Mouse (Mus musculus) embryonic facial prominence, embryonic 11.5 days (tissue): ENCODE measurements around the gene Rab3d. TPM values are rescaled to one million over a fixed set of nuclear protein-coding genes. Genes with fewer than 3 reads are reported as not detected.

Experiments
- ATAC-seq: fragments of 200-750 bp; cut with Nextera tagmentation; replicated peaks from 2 replicates; pipeline ENCODE4 v1.8.0; 2017; ENCODE audit warnings: low read depth; ENCODE audit not compliant: insufficient number of reproducible peaks, low FRiP score, low TSS enrichment
- DNase-seq: peaks from one replicate; pipeline ENCODE4 v3.0.0-alpha.2; 2015; ENCODE audit warnings: low spot score
- H3K27ac ChIP-seq: fragments of 300-500 bp; sonication (generic); replicated peaks from 2 replicates; pipeline ENCODE4 v1.5.1; 2014; ENCODE audit warnings: mild to moderate bottlenecking, low read depth, low read length, control low read depth
- H3K27me3 ChIP-seq: fragments of 300-500 bp; sonication (generic); 2 replicates; pipeline ENCODE4 v1.6.1; 2014; ENCODE audit warnings: mild to moderate bottlenecking, low read length, moderate library complexity, mixed read lengths; ENCODE audit not compliant: control insufficient read depth, insufficient read depth
- H3K36me3 ChIP-seq: fragments of 300-500 bp; sonication (generic); replicated peaks from 2 replicates; pipeline ENCODE4 v1.6.1; 2014; ENCODE audit warnings: low read depth, mild to moderate bottlenecking, low read length, moderate library complexity, mixed read lengths; ENCODE audit not compliant: control insufficient read depth, insufficient read depth
- H3K4me1 ChIP-seq: fragments of 300-500 bp; sonication (generic); 2 replicates; pipeline ENCODE4 v1.6.1; 2014; ENCODE audit warnings: low read length, mixed read lengths; ENCODE audit not compliant: control insufficient read depth, insufficient read depth
- H3K4me2 ChIP-seq: fragments of 300-500 bp; sonication (generic); 2 replicates; pipeline ENCODE4 v1.6.1; 2014; ENCODE audit warnings: low read depth, mild to moderate bottlenecking, control low read depth, low read length, moderate library complexity
- H3K4me3 ChIP-seq: fragments of 300-500 bp; sonication (generic); 2 replicates; pipeline ENCODE4 v1.5.1; 2014; ENCODE audit warnings: low read depth, low read length, control low read depth
- H3K9ac ChIP-seq: fragments of 300-500 bp; sonication (generic); replicated peaks from 2 replicates; pipeline ENCODE4 v1.6.1; 2014; ENCODE audit warnings: mild to moderate bottlenecking, control low read depth, low read length
- H3K9me3 ChIP-seq: fragments of 300-500 bp; sonication (generic); replicated peaks from 2 replicates; pipeline ENCODE4 v1.6.1; 2016; ENCODE audit warnings: mild to moderate bottlenecking, low read length, inconsistent platforms, mixed read lengths; ENCODE audit not compliant: control insufficient read depth
- WGBS: fragments of 180-500 bp; shearing (Covaris S2); extraction: QIAGEN DNeasy Blood & Tissue Kit; methylation state at CpG from one replicate; pipeline ENCODE4 v1.1.7; 2014; 5-methylcytosine and 5-hydroxymethylcytosine counted together
- polyA plus RNA-seq: library from polyadenylated mRNA; unstranded; fragments of >200 nt; fragmentation: Nextera tagmentation; extraction: Ambion mirVana; gene quantifications from 2 replicates; pipeline ENCODE4 v1.2.1, GENCODE M21; 2014

Rab3d gene
- polyA plus RNA-seq, 1 experiment from 2014 or later, result 4.8 TPM

- no peaks in the 10 kb centered on the region for H3K9me3 ChIP-seq
- WGBS, result 0% methylated on average over 6 of the region's 6 CpGs
- DNase-seq, result no peak
- no peak for ATAC-seq
- no peaks in the 10 kb centered on the region for H3K36me3 ChIP-seq
- H3K27ac ChIP-seq, result no peak overlapping the region
- H3K4me3 ChIP-seq, result peak overlapping the region; percentile 53
- no peaks in the 10 kb centered on the region for H3K27me3 ChIP-seq
- peak overlapping the region; percentile 63 for H3K4me2 ChIP-seq
- peak overlapping the region; percentile 76 for H3K9ac ChIP-seq
- H3K4me1 ChIP-seq, result no peaks in the 10 kb centered on the region; the same call in 1 of the 2 replicates
Measured at GRCm38 (mm10) chr9:21926784-21927183, 8.8 kb upstream of the Rab3d start.

GRCm38 (mm10) chr9:21926155-21926554 is 8.2 kb upstream of the Rab3d start:
- H3K9ac ChIP-seq, result no peak overlapping the region

GRCm38 (mm10) chr9:21925506-21925905 is 7.5 kb upstream of the Rab3d start:
- Histone ChIP-seq H3K4me3 (no peak overlapping the region), H3K4me1 (no peaks in the 10 kb centered on the region; the same call in 1 of the 2 replicates), H3K27me3 (no peaks in the 10 kb centered on the region), H3K9ac (no peak overlapping the region), H3K36me3 (no peaks in the 10 kb centered on the region), H3K27ac (no peak overlapping the region), H3K9me3 (no peaks in the 10 kb centered on the region), H3K4me2 (no peak overlapping the region)
- DNase-seq (no peak), ATAC-seq (no peak)
- WGBS, result 91% methylated on average over 1 of the region's 1 CpGs

More at GRCm38 (mm10) chr9:21926155-21926554, 8.2 kb upstream of the Rab3d start:
- no peak for DNase-seq
- H3K9me3 ChIP-seq, result no peaks in the 10 kb centered on the region
- no peak overlapping the region for H3K4me3 ChIP-seq
- H3K4me1 ChIP-seq, result no peaks in the 10 kb centered on the region; the same call in 1 of the 2 replicates
- H3K27me3 ChIP-seq, result no peaks in the 10 kb centered on the region
- no peak overlapping the region for H3K4me2 ChIP-seq
- ATAC-seq, result no peak
- WGBS, result 79% methylated on average over 6 of the region's 6 CpGs
- no peak overlapping the region for H3K27ac ChIP-seq
- H3K36me3 ChIP-seq, result no peaks in the 10 kb centered on the region

- ATAC-seq (no peak), DNase-seq (no peak)
- no peak overlapping the region for H3K4me3 ChIP-seq
- no peak overlapping the region for H3K27ac ChIP-seq
- H3K36me3 ChIP-seq, result no peaks in the 10 kb centered on the region
- H3K4me2 ChIP-seq, result no peak overlapping the region
- H3K9ac ChIP-seq, result no peak overlapping the region
- H3K4me1 ChIP-seq, result no peaks in the 10 kb centered on the region; the same call in 1 of the 2 replicates
- H3K27me3 ChIP-seq, result no peaks in the 10 kb centered on the region
- H3K9me3 ChIP-seq, result no peaks in the 10 kb centered on the region
- WGBS, result 86% methylated on average over 3 of the region's 3 CpGs
Measured at GRCm38 (mm10) chr9:21925034-21925433, 7.0 kb upstream of the Rab3d start.

- no peak overlapping the region for H3K4me3 ChIP-seq
- no peaks in the 10 kb centered on the region for H3K27me3 ChIP-seq
- no peaks in the 10 kb centered on the region for H3K36me3 ChIP-seq
- H3K27ac ChIP-seq, result no peak overlapping the region
- H3K4me2 ChIP-seq, result no peak overlapping the region
- H3K9me3 ChIP-seq, result no peaks in the 10 kb centered on the region
- no peak overlapping the region for H3K9ac ChIP-seq
- ATAC-seq (no peak), DNase-seq (no peak)
- no peaks in the 10 kb centered on the region; the same call in 1 of the 2 replicates for H3K4me1 ChIP-seq
- 76% methylated on average over 6 of the region's 6 CpGs for WGBS
Measured at GRCm38 (mm10) chr9:21924099-21924493, 6.1 kb upstream of the Rab3d start.

- Histone ChIP-seq H3K9ac (no peak overlapping the region), H3K36me3 (no peaks in the 10 kb centered on the region), H3K27ac (no peak overlapping the region), H3K27me3 (no peaks in the 10 kb centered on the region), H3K4me2 (no peak overlapping the region), H3K9me3 (no peaks in the 10 kb centered on the region), H3K4me3 (no peak overlapping the region), H3K4me1 (no peaks in the 10 kb centered on the region; the same call in 1 of the 2 replicates)
- no peak for ATAC-seq
- DNase-seq, result no peak
- WGBS, result 82% methylated on average over 3 of the region's 3 CpGs
Measured at GRCm38 (mm10) chr9:21923490-21924098, 5.6 kb upstream of the Rab3d start.

GRCm38 (mm10) chr9:21923036-21923435 is 5.0 kb upstream of the Rab3d start:
- H3K36me3 ChIP-seq, result no peaks in the 10 kb centered on the region
- ATAC-seq, result no peak

GRCm38 (mm10) chr9:21918692-21919384 is 846 bp upstream of the Rab3d start:
- WGBS, result 20% methylated on average over 5 of the region's 5 CpGs
- Histone ChIP-seq H3K27ac (no peak overlapping the region), H3K27me3 (no peaks in the 10 kb centered on the region; the same call in 1 of the 2 replicates), H3K9me3 (no peaks in the 10 kb centered on the region), H3K36me3 (no peaks in the 10 kb centered on the region), H3K4me2 (peak overlapping the region; percentile 88), H3K4me1 (no peaks in the 10 kb centered on the region), H3K9ac (no peak overlapping the region), H3K4me3 (no peak overlapping the region)
- DNase-seq, result no peak
- no peak for ATAC-seq

More at GRCm38 (mm10) chr9:21923036-21923435, 5.0 kb upstream of the Rab3d start:
- Histone ChIP-seq H3K9me3 (no peaks in the 10 kb centered on the region), H3K27me3 (no peaks in the 10 kb centered on the region), H3K4me1 (no peaks in the 10 kb centered on the region; the same call in 1 of the 2 replicates), H3K27ac (no peak overlapping the region), H3K9ac (no peak overlapping the region), H3K4me3 (no peak overlapping the region), H3K4me2 (no peak overlapping the region)
- DNase-seq, result no peak
- 82% methylated on average over 4 of the region's 4 CpGs for WGBS
